ENCODE assay signal across 20 mouse cellular contexts in genomic region chr10:81608308-81608707, GRCm38 (mm10). TPM values are rescaled to one million over a fixed set of nuclear protein-coding genes. Genes with fewer than 3 reads are reported as not detected.
DNase-seq lines count a peak whose midpoint lies in the region; ATAC-seq and TF ChIP-seq lines count a peak whose summit lies in the region.
"Had no signal": no experiment of that assay in that cellular context is flagged by ENCODE, and none has a peak within 500 bp of the region (broad histone marks: within the 10 kb centered on the region; RNA-seq: fewer than 3 reads in every experiment).

No protein-coding gene starts in this region.

- H3K36me3 ChIP-seq in kidney, postnatal 0 days (ENCODE audit: insufficient read depth, low read length) = no peaks in the 10 kb centered on the region
- H3K36me3 ChIP-seq in lung, postnatal 0 days (ENCODE audit: insufficient read depth, low read length) = no peaks in the 10 kb centered on the region
- no peaks in the 10 kb centered on the region for H3K36me3 ChIP-seq in splenic B cell, adult 2 months (ENCODE audit: control insufficient read depth, insufficient read depth, low read length, poor library complexity, severe bottlenecking)
- H3K36me3 ChIP-seq: liver, embryonic 15.5 days had no signal

- no peak for TF ChIP-seq EP300 in lung, postnatal 0 days (IDR thresholded peaks at IDR 0.05)

- TF ChIP-seq CTCF in gastrocnemius, adult 2 months (IDR thresholded peaks at IDR 0.05) = peak; percentile 37
- TF ChIP-seq CTCF in kidney, postnatal 0 days (IDR thresholded peaks at IDR 0.05; ENCODE audit: low read depth) = peak; percentile 47
- TF ChIP-seq CTCF in lung, postnatal 0 days (IDR thresholded peaks at IDR 0.05) = peak; percentile 42

- intact Hi-C loops in gastrocnemius, adult 2 months (cut with DNase I) = loop anchor here (5.0 kb wide), 1 partner anchor 564 kb away; no protein-coding TSS in a partner anchor
- intact Hi-C loops in gastrocnemius, postnatal 14 days (cut with DNase I; ENCODE audit: low total_unique reads) = no loop called here

- H3K4me1 ChIP-seq in kidney, postnatal 0 days (replicated peaks; ENCODE audit: insufficient read depth, low read length) = peaks cover 4% of the 10 kb centered on the region; the same call in 1 of the 2 replicates
- H3K4me1 ChIP-seq in lung, postnatal 0 days (ENCODE audit: insufficient read depth, low read depth, low read length) = no peaks in the 10 kb centered on the region; the same call in 1 of the 2 replicates

- H3K9ac ChIP-seq in kidney, postnatal 0 days (ENCODE audit: low read depth, low read length) = no peak overlapping the region
- no peak overlapping the region for H3K9ac ChIP-seq in lung, postnatal 0 days (replicated peaks; ENCODE audit: low read depth)
- H3K9ac ChIP-seq: heart, embryonic 12.5 days; hindbrain, embryonic 13.5 days; liver, embryonic 15.5 days had no signal

- H3K9me3 ChIP-seq in kidney, postnatal 0 days (replicated peaks; ENCODE audit: low read length) = no peaks in the 10 kb centered on the region; the same call in none of the 2 replicates
- H3K9me3 ChIP-seq in lung, postnatal 0 days (ENCODE audit: low read length) = no peaks in the 10 kb centered on the region; the same call in 1 of the 2 replicates
- H3K9me3 ChIP-seq: hindbrain, embryonic 13.5 days; limb, embryonic 10.5 days; liver, embryonic 15.5 days had no signal

- no peak overlapping the region for H3K27ac ChIP-seq in gastrocnemius, adult 2 months
- no peak overlapping the region for H3K27ac ChIP-seq in kidney, postnatal 0 days
- H3K27ac ChIP-seq in lung, postnatal 0 days (ENCODE audit: low read length) = no peak overlapping the region
- H3K27ac ChIP-seq: hindbrain, embryonic 13.5 days; limb, embryonic 10.5 days; liver, embryonic 15.5 days had no signal

- no peak overlapping the region for H3K4me3 ChIP-seq in gastrocnemius, adult 2 months
- H3K4me3 ChIP-seq in kidney, postnatal 0 days (replicated peaks; ENCODE audit: low read depth, low read length) = no peak overlapping the region
- no peak overlapping the region for H3K4me3 ChIP-seq in lung, postnatal 0 days (ENCODE audit: low read depth, low read length)
- H3K4me3 ChIP-seq: heart, embryonic 12.5 days; hindbrain, embryonic 13.5 days; limb, embryonic 10.5 days; liver, embryonic 15.5 days had no signal

- 83% methylated on average over 1 of the region's 1 CpGs for WGBS in kidney, postnatal 0 days
- WGBS in lung, postnatal 0 days = 97% methylated on average over 1 of the region's 1 CpGs

- no peaks in the 10 kb centered on the region for H3K27me3 ChIP-seq in kidney, postnatal 0 days (ENCODE audit: insufficient read depth, low read length)
- no peaks in the 10 kb centered on the region for H3K27me3 ChIP-seq in lung, postnatal 0 days (replicated peaks; ENCODE audit: insufficient read depth, low read length)
- no peaks in the 10 kb centered on the region for H3K27me3 ChIP-seq in splenic B cell, adult 2 months (ENCODE audit: control insufficient read depth, insufficient read depth, low read length, poor library complexity, severe bottlenecking)
- H3K27me3 ChIP-seq: heart, embryonic 12.5 days; liver, embryonic 15.5 days had no signal

- H3K4me2 ChIP-seq in kidney, postnatal 0 days (ENCODE audit: low read length) = no peak overlapping the region
- H3K4me2 ChIP-seq in lung, postnatal 0 days (replicated peaks; ENCODE audit: low read depth, low read length) = no peak overlapping the region
- H3K4me2 ChIP-seq: heart, embryonic 12.5 days; hindbrain, embryonic 13.5 days; liver, embryonic 15.5 days had no signal

- DNase-seq in gastrocnemius, adult 2 months = no peak
- no peak for DNase-seq in gastrocnemius, postnatal 14 days
- no peak for DNase-seq in kidney, postnatal 0 days (ENCODE audit: low spot score)
- no peak for DNase-seq in kidney, adult 9 months
- DNase-seq in lung, postnatal 0 days (ENCODE audit: low spot score) = no peak
- no peak for DNase-seq in lung, postnatal 4 days
- peak; percentile 31 for DNase-seq in splenic B cell, adult 2 months (ENCODE audit: low read depth, low spot score)
- no peak for DNase-seq in spleen, postnatal 36 days (ENCODE audit: low spot score in 2 of 2)
- DNase-seq: adrenal gland, postnatal 14 days; gastrocnemius, postnatal 25 days; kidney, postnatal 14 days; retina, postnatal 1 day; right cerebral cortex, postnatal 4 days; thymus, postnatal 25 days had no signal

- no peak for ATAC-seq in kidney, postnatal 0 days (replicated peaks; ENCODE audit: low FRiP score, low read depth)
- ATAC-seq in lung, postnatal 0 days = no peak
- ATAC-seq: intestine, embryonic 16.5 days; midbrain, embryonic 16.5 days had no signal

RNA-seq across cellular contexts. Expression of gene BC025920, which starts 2.2 kb away (rescaled TPM):
- total RNA-seq in gastrocnemius, adult 2 months (2021) = 1 to 10 TPM; 2.5 to 3.9 TPM
- total RNA-seq in gastrocnemius, postnatal 14 days (2021) = 1 to 10 TPM; 1.7 to 2.2 TPM
- 0.33 and 0.37 TPM in 2 replicates for polyA plus RNA-seq in kidney, postnatal 0 days (2015; fragmentation: Nextera tagmentation; extraction: Ambion mirVana)
- 0.07 and 0.29 TPM in 2 replicates for polyA plus RNA-seq in lung, postnatal 0 days (2015; fragmentation: Nextera tagmentation; extraction: Ambion mirVana)

RNA-seq across cellular contexts. Expression of gene Tle6, which starts 7.4 kb away (rescaled TPM):
- total RNA-seq in gastrocnemius, adult 2 months (2021) = 1 to 10 TPM; 5.6 to 6.7 TPM
- 1 to 10 TPM; 2.4 to 4.4 TPM for total RNA-seq in gastrocnemius, postnatal 14 days (2021)
- polyA plus RNA-seq in kidney, postnatal 0 days (2015; fragmentation: Nextera tagmentation; extraction: Ambion mirVana) = 7.3 and 9.4 TPM in 2 replicates
- 12.8 and 18.5 TPM in 2 replicates for polyA plus RNA-seq in lung, postnatal 0 days (2015; fragmentation: Nextera tagmentation; extraction: Ambion mirVana)

RNA-seq across cellular contexts. Expression of gene Sirt6, which starts 19.3 kb away (rescaled TPM):
- 1 to 10 TPM; 4.7 to 5.6 TPM for total RNA-seq in gastrocnemius, adult 2 months (2021)
- 1 to 10 TPM; 5.4 to 5.6 TPM for total RNA-seq in gastrocnemius, postnatal 14 days (2021)
- polyA plus RNA-seq in kidney, postnatal 0 days (2015; fragmentation: Nextera tagmentation; extraction: Ambion mirVana) = 27.0 and 27.5 TPM in 2 replicates
- 24.1 and 24.2 TPM in 2 replicates for polyA plus RNA-seq in lung, postnatal 0 days (2015; fragmentation: Nextera tagmentation; extraction: Ambion mirVana)

RNA-seq across cellular contexts. Expression of gene Ankrd24, which starts 20.0 kb away (rescaled TPM):
- total RNA-seq in gastrocnemius, adult 2 months (2021) = 10 to 100 TPM in 1 of 2 experiments, 1 to 10 TPM in 1; 6.8 to 10.5 TPM
- total RNA-seq in gastrocnemius, postnatal 14 days (2021) = 10 to 100 TPM in 1 of 2 experiments, 1 to 10 TPM in 1; 6.8 to 10.9 TPM
- polyA plus RNA-seq in kidney, postnatal 0 days (2015; fragmentation: Nextera tagmentation; extraction: Ambion mirVana) = 10.2 and 10.7 TPM in 2 replicates
- polyA plus RNA-seq in lung, postnatal 0 days (2015; fragmentation: Nextera tagmentation; extraction: Ambion mirVana) = 4.4 and 5.3 TPM in 2 replicates

RNA-seq across cellular contexts. Expression of gene Tle2, which starts 33.9 kb away (rescaled TPM):
- 1 to 10 TPM; 5.6 to 7.3 TPM for total RNA-seq in gastrocnemius, adult 2 months (2021)
- 1 to 10 TPM; 4.3 to 4.4 TPM for total RNA-seq in gastrocnemius, postnatal 14 days (2021)
- polyA plus RNA-seq in kidney, postnatal 0 days (2015; fragmentation: Nextera tagmentation; extraction: Ambion mirVana) = 29.2 and 30.8 TPM in 2 replicates
- 29.9 and 37.0 TPM in 2 replicates for polyA plus RNA-seq in lung, postnatal 0 days (2015; fragmentation: Nextera tagmentation; extraction: Ambion mirVana)
